Mouse (Mus musculus): Measurements from ENCODE around the gene Tusc2.
"Not testable (repeated sequence)": the region's sequence is repeated elsewhere in the genome, so short reads cannot be mapped to it uniquely, and the experiment has no call there.

The Tusc2 gene

DNA sequence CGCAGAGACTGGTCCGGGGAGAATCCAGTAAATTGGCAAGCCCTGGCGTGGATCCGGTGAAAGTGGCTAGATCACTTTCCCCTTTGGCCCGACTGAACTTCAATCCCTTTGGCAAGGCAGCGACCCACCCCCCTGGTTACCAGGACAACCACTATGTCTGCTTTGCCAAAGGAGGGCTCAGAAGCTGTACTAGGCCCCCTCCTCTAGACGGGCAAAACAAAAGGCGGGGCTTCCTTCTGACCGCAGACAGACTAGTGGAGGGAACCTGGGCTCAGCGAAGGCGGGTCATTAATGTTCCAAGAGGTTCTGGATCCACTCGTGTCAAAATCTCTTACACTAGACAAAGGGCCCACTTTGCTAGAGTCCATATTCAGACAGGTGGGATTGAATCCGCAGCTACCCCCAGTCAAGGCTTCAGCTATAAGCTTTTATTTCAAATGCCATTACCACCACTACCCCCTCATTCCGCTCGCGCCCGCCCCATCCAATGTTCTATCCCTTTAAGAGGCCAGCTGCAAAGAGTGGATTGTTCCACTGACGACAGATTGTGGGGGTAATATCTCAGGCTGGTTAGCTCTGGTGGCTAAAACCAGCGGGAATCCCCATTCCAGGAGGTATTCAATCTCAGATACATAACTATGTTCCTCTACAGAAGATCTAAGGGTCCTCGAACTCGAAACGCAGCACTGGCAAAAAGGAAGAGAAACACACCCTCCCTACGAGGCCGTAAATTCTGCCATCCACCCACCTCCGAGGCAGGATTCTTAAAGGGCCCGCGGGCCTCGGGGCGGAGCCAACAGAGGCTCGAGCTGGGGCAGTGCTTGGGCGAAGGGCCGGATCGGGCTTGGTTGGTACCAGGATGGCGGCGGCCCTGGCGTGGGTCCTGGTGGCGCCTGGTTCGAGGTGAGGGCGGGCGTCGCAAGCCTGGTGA lies 5.5 kb downstream of the Tusc2 start:
- peak; percentile 91 for DNase-seq (ENCODE audit: extremely low spot score)

DNA sequence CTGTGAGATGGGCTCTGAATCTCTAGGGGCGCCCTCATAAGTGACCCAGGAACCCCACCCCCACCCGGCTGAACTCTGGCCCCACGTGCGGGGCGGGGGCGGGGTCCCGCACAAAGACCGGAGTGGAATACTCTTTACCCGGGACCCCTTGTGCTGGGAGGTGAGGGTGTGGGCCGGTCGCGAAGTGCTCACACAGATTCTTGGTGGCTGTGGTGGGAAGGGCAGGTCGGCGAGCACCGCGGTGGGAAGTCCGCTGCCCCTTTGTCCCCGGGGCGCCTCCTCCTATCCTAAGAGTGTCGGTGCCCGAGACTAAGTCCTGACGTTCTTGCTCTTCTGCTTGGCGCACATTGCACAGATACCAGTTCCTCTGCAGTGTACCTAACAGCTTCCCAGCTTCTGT lies 6.2 kb downstream of the Tusc2 start:
- DNase-seq (ENCODE audit: extremely low spot score), result no peak

DNA sequence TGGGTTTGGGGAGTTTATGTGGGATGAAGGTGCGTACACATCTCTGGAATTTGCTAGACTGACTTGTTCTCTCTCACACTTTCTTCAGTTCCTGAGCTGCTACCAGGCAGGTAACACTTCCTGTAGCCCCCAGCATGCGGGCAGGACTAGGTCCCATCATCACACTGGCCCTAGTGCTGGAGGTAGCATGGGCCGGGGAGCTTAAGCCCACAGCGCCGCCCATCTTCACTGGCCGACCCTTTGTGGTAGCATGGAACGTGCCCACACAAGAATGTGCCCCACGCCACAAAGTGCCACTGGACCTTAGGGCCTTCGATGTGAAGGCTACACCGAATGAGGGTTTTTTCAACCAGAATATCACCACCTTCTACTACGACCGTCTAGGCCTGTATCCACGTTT lies 7.0 kb downstream of the Tusc2 start:
- no peak for DNase-seq (ENCODE audit: extremely low spot score)

DNA sequence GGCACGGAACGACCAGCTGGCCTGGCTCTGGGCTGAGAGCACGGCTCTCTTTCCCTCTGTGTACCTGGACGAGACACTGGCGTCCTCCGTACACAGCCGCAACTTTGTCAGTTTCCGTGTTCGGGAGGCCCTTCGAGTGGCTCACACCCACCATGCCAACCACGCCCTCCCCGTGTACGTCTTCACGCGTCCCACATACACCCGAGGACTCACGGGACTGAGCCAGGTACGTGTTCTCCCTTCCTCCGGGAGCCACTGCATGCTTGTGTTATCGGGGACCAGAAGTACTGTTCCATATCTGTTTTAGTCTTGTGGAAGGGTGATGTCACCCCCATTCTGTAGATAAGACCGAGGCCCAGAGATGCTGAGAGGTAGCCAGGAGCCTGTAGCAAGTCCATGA lies 7.8 kb downstream of the Tusc2 start:
- DNase-seq (ENCODE audit: extremely low spot score), result no peak

DNA sequence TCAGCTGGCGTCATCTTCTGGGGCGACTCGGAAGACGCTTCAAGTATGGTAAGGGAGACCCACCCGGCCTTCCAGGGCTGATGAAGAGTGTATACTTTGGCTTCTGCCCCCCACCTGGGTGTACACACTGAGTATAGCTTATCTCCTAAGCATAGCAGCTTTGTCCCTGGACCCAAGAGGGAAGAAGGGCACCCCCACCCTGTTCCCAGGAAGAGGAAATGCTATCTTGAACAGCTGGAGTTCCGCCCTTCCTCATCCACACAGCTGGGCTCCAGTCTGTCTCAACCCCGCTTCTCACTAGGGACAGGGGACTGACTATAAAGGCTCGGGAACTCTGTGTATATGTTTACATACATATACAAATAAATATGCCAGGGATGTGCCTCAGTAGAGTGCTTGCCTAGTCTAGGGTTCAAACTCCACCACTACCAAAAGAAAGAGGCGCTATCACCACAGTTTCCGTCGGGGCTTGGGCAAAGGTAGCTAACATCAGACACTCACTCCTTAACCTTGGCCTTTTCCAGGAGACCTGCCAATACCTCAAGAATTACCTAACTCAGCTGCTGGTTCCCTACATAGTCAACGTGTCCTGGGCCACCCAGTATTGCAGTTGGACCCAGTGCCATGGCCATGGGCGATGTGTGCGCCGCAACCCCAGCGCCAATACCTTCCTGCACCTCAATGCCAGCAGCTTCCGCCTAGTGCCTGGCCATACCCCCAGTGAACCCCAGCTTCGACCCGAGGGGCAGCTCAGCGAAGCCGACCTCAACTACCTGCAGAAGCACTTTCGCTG lies 8.7 kb downstream of the Tusc2 start:
- DNase-seq (ENCODE audit: extremely low spot score), result no peak

DNA sequence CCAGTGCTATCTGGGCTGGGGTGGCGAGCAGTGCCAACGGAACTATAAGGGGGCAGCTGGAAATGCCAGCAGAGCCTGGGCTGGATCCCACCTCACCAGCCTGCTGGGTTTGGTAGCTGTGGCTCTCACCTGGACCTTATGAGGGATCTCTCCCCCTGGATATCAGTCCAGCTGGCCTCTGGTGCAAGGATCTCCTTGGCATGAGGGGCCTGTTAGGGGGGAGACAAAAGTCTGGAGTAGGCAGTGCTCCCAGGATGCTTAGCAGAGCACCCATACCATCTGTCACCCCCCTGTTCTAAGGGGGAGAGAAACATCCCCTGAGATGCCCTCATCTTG lies 9.2 kb downstream of the Tusc2 start:
- no peak for DNase-seq (ENCODE audit: extremely low spot score)

DNA sequence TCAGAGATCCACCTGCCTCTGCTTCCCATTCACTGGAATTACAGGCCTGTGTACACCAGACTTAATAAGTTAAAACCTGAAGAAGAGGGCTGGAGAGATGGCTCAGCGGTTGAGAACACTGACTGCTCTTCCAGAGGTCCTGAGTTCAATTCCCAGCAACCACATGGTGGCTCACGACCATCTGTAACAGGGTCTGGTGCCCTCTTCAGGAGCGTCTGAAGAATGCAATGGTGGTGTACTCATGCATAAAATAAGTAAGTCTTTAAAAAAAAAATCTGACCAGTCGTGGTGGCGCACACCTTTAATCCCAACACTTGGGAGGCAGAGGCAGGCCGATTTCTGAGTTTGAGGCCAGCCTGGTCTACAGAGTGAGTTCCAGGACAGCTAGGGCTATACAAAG lies 10.7 kb downstream of the Tusc2 start:
- not testable (repeated sequence) for DNase-seq (ENCODE audit: extremely low spot score)

DNA sequence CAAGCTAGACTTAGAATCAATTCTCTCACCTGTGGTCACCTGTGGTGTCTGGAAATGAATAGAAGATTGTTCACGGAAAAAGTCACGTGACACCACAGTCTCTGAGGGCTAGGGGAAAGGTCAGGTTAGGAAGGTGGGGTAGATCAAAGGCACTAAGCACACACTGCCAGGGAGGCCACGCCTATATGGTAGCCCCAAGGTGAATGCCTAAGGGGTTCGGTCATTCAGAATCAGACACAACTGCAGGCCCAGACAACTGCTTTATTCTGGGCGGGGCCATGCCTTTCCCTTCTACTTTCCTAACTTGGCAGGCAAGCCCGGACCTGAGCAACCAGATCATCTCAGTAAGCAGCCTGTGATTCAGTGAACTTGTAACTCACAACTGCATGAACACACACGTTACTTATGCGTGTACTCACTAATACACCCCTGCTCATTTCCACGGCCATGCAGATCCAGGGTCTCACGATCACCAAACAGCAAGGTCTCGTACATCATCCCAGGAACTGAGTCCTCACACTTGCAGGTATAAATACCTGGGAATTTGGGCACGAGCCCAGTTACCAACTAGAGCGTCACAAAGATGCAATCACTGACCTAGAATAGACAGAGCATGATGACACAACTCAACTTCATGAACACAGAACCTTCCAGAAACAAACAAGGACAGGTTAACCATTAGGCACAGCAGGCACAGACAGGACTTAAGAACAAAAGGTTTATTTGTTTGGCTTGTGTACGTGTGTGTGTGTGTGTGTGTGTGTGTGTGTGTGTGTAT lies 12.7 kb downstream of the Tusc2 start:
- no peak for DNase-seq (ENCODE audit: extremely low spot score)

DNA sequence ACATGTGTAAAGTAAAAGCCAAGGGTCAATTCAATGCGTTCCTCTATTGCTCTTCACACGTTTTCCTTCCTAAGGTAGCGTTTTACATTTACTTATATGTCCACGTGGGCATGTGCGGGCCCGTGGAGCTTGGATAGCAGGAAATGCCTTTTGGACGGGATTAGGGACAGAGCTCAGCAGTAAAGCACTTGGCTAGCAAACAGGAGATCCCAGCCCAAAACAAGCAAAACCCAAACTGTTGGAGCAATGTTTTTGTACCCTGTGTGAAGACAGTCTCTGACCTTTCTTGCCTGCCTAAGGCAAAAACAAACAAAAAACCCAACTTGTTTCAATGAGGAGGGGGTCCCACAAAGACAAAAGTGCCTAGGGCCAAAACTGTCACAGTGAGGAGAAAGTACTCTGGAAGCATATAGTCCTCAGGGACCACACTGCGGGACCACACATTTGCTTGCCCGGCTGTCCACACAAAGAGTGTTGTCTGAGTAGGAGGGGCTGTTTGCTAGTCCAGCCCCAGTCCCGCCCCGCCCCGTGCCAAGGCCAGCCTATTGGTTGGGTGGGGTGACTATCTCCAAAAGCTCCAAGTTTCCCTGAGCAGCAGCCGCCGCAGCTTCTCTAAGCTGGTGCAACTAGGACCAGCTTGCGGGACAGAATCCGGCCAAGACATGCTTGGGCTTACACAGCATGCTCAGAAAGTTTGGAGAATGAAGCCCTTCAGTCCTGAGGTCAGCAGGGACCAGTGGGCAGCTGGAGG lies 13.5 kb downstream of the Tusc2 start, which contains the start of gene Hyal1:
Gene Hyal1, plus strand, starts transcription at position 571 of the 751 bp plus-strand sequence.
- peak; percentile 87 for DNase-seq (ENCODE audit: extremely low spot score)

DNA sequence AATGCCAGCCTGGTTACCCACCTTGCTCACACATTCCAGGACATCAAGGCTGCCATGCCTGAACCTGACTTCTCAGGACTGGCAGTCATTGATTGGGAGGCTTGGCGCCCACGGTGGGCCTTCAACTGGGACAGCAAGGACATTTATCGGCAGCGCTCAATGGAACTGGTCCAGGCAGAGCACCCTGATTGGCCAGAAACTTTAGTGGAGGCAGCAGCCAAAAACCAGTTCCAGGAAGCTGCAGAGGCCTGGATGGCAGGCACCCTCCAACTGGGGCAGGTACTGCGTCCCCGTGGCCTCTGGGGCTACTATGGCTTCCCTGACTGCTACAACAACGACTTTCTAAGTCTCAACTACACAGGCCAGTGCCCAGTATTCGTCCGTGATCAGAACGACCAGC lies 14.8 kb downstream of the Tusc2 start:
- no peak for DNase-seq (ENCODE audit: extremely low spot score)

DNA sequence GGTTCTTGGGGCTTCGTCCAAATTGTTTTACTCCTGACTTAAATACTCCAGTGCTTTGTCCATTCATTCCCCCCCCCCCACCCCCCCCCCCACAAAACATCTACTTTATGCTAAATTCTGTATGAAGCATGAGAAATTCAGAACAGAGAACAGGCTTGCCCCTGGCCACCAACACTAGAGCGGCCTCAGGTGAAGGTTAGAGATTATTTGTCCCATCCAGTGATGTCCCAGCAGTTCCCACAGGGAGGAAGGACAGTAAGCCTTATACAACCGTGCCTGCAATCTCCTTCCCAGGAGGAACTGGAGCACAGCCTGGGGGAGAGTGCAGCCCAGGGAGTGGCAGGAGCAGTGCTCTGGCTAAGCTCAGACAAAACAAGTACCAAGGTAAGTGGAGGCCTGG lies 15.5 kb downstream of the Tusc2 start, which contains the start of gene Naa80:
Gene Naa80, plus strand, starts transcription at position 301 of the 400 bp plus-strand sequence.
- no peak for DNase-seq (ENCODE audit: extremely low spot score)

DNA sequence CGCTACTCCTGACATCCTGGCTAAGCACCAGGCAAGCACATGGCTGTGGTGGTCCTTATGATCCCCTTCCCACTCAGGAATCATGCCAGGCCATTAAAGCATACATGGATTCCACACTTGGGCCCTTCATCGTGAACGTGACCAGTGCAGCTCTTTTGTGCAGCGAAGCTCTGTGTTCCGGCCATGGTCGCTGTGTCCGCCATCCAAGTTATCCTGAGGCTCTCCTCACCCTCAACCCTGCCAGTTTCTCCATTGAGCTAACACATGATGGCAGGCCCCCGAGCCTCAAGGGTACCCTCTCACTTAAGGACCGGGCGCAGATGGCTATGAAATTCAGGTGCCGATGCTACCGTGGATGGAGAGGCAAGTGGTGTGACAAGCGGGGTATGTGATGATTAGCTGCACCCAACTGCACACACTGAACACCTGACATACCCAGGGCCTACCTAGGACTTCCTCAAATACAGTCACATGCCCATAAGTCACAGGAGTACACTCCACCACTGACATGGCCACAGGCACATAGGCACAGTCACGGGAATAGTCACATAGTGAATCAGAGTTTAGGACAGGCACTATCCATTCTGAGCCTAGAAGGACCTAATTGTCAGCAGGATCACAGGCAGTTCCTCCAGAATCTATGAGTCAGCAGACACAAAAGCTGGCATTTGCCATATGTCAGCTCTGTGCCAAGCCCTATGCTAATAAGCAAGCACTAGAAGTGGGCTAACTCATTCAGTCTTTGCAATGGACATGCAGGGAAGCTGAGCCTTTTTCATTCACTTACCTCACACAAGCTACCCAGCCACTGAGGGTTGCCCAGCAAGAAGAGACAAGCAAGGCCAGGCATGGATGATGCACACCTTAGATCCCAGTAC lies 16.2 kb downstream of the Tusc2 start:
- DNase-seq (ENCODE audit: extremely low spot score), result no peak

DNA sequence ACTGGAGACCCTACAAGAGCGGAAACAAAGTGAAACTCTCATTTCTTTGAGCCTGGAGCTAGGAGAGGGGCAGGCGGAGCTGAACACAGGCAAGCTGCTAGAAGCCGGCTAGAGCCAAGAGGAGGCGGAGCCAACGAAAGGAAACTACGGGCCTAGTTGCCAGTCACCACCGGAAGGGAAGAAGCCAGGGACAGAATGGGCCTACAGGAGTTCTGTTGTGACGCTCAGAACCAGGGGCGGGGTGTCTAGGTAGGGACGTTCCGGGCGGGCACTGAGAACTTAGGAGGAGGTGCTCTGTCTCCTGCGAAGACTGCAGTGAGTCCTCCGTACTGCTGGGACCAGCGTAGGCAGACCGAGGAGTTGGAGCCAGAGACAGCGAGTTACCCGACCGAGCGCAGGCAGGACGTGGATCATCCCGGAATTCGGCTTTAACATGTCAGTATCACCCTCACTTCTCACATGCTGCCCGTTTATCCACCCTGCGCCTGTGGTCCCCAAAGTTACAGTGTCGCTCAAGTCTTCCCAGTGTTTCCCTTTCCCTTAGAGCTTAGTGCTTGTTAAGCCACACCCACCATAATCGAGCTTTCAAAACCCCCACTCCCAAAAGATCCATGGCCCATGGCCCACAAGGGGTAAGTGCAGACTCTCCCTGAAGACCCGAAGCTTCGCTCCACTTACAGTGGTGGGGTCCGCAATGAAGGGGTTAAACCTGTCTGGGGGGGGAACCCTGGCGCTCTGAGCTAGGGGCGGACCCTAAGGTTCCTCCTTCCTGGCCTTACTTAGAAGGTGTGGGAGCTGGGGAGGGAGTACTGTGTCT lies 17.7 kb downstream of the Tusc2 start, which contains the start of gene Hyal3:
Gene Hyal3, plus strand, starts transcription at position 318 of the 817 bp plus-strand sequence.
- DNase-seq (ENCODE audit: extremely low spot score), result peak; percentile 82

DNA sequence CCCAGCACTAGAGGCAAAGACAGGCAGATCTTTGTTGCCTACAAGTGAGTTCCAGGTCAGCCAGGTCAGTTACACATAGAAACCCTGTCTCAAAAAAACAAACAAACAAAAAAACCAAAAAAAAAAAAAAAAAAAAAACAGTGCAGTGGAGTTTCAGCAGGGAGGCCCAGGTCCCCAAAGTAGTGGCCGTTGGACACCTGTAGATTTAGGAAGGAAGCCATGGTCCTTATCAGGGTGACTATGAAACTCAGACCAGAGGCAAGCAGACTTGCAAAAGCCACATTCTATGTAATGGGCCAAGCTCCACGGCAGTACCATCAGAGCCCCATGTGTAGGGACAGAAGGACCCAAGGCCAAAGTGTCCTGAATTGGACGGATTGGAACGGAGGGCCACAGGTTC lies 18.5 kb downstream of the Tusc2 start:
- no peak for DNase-seq (ENCODE audit: extremely low spot score)

DNA sequence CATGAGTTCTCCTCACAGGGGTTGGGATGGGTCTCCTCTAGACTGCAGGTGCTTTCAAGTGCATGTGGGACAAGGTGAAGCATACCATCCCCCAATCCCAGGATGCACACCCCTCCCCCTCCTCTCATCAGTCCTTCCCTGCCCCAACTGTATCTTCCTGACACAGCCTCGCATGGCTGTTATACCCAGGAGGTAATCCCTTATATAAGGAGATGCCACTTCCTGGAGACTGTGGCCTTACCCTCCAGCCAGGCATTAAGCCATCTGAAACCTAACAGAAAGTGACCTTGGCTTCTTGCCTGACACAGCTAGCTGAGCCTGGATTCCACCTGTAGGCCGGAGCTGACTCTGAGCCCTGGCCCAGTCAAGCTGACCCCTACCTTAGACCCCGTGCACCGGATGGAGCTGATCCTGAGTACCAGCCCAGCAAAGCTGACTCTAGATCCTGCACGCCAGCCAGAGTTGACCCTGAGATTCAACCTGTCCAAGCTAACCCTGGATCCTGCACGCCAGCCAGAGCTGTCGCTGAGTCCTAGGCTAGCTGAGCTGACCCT lies 19.5 kb downstream of the Tusc2 start:
- no peak for DNase-seq (ENCODE audit: extremely low spot score)

DNA sequence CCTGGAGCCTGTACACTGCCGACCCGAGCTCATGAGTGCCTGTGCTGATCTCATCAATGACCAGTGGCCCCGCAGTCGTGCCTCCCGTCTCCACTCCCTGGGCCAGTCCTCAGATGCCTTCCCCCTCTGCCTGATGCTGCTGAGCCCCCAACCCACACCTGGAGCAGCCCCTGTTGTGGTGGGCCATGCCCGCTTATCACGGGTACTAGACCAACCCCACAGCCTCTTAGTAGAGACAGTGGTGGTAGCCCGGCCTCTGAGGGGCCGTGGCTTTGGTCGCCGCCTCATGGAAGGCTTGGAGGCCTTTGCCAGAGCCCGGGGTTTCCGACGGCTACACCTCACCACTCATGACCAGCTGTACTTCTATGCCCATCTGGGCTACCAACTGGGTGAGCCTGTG lies 20.1 kb downstream of the Tusc2 start:
- DNase-seq (ENCODE audit: extremely low spot score), result no peak

DNA sequence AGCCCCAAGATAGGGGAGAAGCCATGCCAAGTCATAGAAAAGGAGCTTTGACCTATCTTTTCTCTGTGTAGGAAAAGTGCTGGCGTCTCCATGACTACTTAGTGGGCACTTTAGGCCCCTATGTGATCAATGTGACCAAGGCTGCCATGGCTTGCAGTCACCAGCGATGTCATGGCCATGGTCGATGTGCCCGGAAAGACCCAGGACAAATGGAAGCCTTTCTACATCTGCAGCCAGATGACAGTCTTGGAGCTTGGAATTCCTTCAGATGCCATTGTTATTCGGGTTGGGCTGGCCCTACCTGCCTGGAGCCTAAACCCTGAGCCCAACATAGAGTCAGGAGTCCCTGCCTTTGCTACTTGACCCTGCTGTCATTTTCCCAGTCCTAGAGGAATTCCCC lies 23.4 kb downstream of the Tusc2 start:
- DNase-seq (ENCODE audit: extremely low spot score), result no peak

DNA sequence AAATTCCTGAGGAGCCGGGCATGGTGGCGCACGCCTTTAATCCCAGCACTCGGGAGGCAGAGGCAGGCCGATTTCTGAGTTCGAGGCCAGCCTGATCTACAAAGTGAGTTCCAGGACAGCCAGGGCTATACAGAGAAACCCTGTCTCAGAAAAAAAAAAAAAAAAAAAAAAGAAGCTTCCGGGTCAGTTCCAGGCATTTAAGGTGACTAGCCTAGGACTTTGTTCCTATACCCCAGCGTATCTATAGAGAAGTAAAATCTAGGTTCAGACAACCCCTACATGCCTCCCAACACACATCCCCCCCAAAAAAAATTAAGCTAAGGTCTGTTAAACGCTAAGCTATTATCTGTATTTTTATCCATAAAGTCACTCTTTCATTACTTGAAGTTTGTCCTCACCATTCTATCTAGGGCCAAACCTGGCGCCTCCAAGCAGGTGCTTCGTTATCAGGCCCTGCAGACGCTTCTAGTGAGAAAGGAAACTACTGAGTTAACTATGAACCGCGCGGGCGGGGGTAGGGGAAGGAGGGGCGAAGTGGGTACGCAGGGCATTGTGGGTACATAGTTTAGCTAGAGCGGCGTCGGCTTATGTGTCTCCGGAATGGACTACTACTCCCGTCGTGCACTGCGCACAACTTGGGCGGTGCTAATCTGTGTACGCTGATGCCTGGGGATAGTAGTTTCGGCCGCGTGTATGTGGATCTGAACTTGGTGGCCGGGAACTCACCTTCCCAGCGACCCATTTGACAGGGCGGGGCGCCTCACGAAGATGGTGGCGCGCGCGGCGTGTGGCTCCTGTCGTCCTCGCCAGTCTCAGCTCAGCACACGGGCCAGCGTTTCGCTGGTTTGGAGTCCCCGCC lies 24.1 kb downstream of the Tusc2 start, which contains the start of gene Ifrd2:
Gene Ifrd2, plus strand, starts transcription at position 669 of the 859 bp plus-strand sequence.
- peak; percentile 95 for DNase-seq (ENCODE audit: extremely low spot score)

Data from embryo, embryonic 9.5 days (tissue).